ENCODE assay signal across 17 mouse cellular contexts in genomic region chr16:35013501-35013900, GRCm38 (mm10).
"Had no signal": no experiment of that assay in that cellular context is flagged by ENCODE, and none has a peak within 500 bp of the region (broad histone marks: within the 10 kb centered on the region; RNA-seq: fewer than 3 reads in every experiment).

No protein-coding gene starts in this region.

- H3K27me3 ChIP-seq: lung, embryonic 15.5 days; neural tube, embryonic 12.5 days; stomach, embryonic 15.5 days had no signal

- H3K4me1 ChIP-seq: lung, embryonic 15.5 days; midbrain, embryonic 10.5 days; midbrain, embryonic 12.5 days; neural tube, embryonic 12.5 days; stomach, embryonic 15.5 days had no signal

- H3K27ac ChIP-seq: lung, embryonic 15.5 days; macrophage; midbrain, embryonic 10.5 days; midbrain, embryonic 12.5 days; neural tube, embryonic 12.5 days; stomach, embryonic 15.5 days; stomach, postnatal 0 days had no signal

- H3K4me3 ChIP-seq: lung, embryonic 15.5 days; midbrain, embryonic 10.5 days; midbrain, embryonic 12.5 days; neural tube, embryonic 12.5 days; stomach, embryonic 15.5 days had no signal

- H3K4me2 ChIP-seq: lung, embryonic 15.5 days; midbrain, embryonic 12.5 days; neural tube, embryonic 12.5 days; stomach, embryonic 15.5 days had no signal

- DNase-seq: lung, adult 2 months; lung, postnatal 14 days; lung, postnatal 36 days; midbrain, embryonic 14.5 days; right cerebral cortex, postnatal 14 days; thymus, adult 2 months; thymus, postnatal 25 days; thymus, postnatal 4 days had no signal

- H3K9ac ChIP-seq: lung, embryonic 15.5 days; midbrain, embryonic 12.5 days; neural tube, embryonic 12.5 days; stomach, embryonic 15.5 days had no signal

- H3K36me3 ChIP-seq: lung, embryonic 15.5 days; midbrain, embryonic 10.5 days; midbrain, embryonic 12.5 days; neural tube, embryonic 12.5 days; stomach, embryonic 15.5 days had no signal

- ATAC-seq: lung, postnatal 0 days; midbrain, embryonic 16.5 days had no signal

- H3K9me3 ChIP-seq: lung, embryonic 15.5 days; midbrain, embryonic 12.5 days; neural tube, embryonic 12.5 days; stomach, embryonic 15.5 days had no signal
